Mouse (Mus musculus) forebrain, embryonic 15.5 days (tissue): Measurements from ENCODE around the gene A4gnt. TPM values are rescaled to one million over a fixed set of nuclear protein-coding genes. Genes with fewer than 3 reads are reported as not detected.
A peak's percentile ranks its signal among the peaks of the same experiment; 100 is the strongest.

ENCODE experiments used
- ATAC-seq: fragments of 200-750 bp; cut with Nextera tagmentation; replicated peaks from 2 replicates; pipeline ENCODE4 v1.8.0; 2017; ENCODE audit warnings: mild to moderate bottlenecking, moderate TSS enrichment, moderate library complexity
- H3K27ac ChIP-seq: fragments of 300-500 bp; sonication (generic); replicated peaks from 2 replicates; pipeline ENCODE4 v1.5.1; 2015; ENCODE audit warnings: mild to moderate bottlenecking, inconsistent platforms
- H3K27me3 ChIP-seq: fragments of 300-500 bp; sonication (generic); 2 replicates; pipeline ENCODE4 v1.6.1; 2015; ENCODE audit warnings: inconsistent platforms
- H3K36me3 ChIP-seq: fragments of 300-500 bp; sonication (generic); 2 replicates; pipeline ENCODE4 v1.6.1; 2015; ENCODE audit warnings: mild to moderate bottlenecking, inconsistent platforms
- H3K4me1 ChIP-seq: fragments of 300-500 bp; sonication (generic); 2 replicates; pipeline ENCODE4 v1.6.1; 2015; ENCODE audit warnings: inconsistent platforms
- H3K4me2 ChIP-seq: fragments of 300-500 bp; sonication (generic); replicated peaks from 2 replicates; pipeline ENCODE4 v1.6.1; 2015; ENCODE audit warnings: mild to moderate bottlenecking, inconsistent platforms
- H3K4me3 ChIP-seq: fragments of 300-500 bp; sonication (generic); 2 replicates; pipeline ENCODE4 v1.5.1; 2015; ENCODE audit warnings: mild to moderate bottlenecking, inconsistent platforms
- H3K9ac ChIP-seq: fragments of 300-500 bp; sonication (generic); replicated peaks from 2 replicates; pipeline ENCODE4 v1.6.1; 2015; ENCODE audit warnings: mild to moderate bottlenecking, inconsistent platforms
- H3K9me3 ChIP-seq: fragments of 300-500 bp; sonication (generic); 2 replicates; pipeline ENCODE4 v1.6.1; 2016; ENCODE audit warnings: inconsistent platforms
- WGBS: fragments of 180-500 bp; shearing (Covaris S2); methylation state at CpG from one replicate; pipeline ENCODE4 v1.1.7; 2015; ENCODE audit warnings: mixed read lengths; 5-methylcytosine and 5-hydroxymethylcytosine counted together
- polyA plus RNA-seq: library from polyadenylated mRNA; unstranded; fragments of >200 nt; fragmentation: Nextera tagmentation; extraction: Ambion mirVana; gene quantifications from 2 replicates; pipeline ENCODE4 v1.2.1, GENCODE M21; 2015

A4gnt gene
- polyA plus RNA-seq, 1 experiment from 2014 or later, result not detected

GRCm38 (mm10) chr9:99620196-99620595 lies 7.9 kb downstream of the A4gnt start:
- no peaks in the 10 kb centered on the region for H3K36me3 ChIP-seq
- no peaks in the 10 kb centered on the region for H3K9me3 ChIP-seq
- no peak overlapping the region for H3K4me3 ChIP-seq
- H3K4me1 ChIP-seq, result no peaks in the 10 kb centered on the region
- no peak overlapping the region for H3K27ac ChIP-seq
- H3K27me3 ChIP-seq, result no peaks in the 10 kb centered on the region
- no peak overlapping the region for H3K9ac ChIP-seq
- no peak for ATAC-seq
- WGBS, result 94% methylated on average over 11 of the region's 11 CpGs
- H3K4me2 ChIP-seq, result no peak overlapping the region

GRCm38 (mm10) chr9:99622034-99622433 lies 9.7 kb downstream of the A4gnt start:
- H3K4me3 ChIP-seq, result no peak overlapping the region
- H3K4me2 ChIP-seq, result no peak overlapping the region
- no peaks in the 10 kb centered on the region for H3K36me3 ChIP-seq
- H3K27me3 ChIP-seq, result no peaks in the 10 kb centered on the region
- ATAC-seq, result no peak
- no peak overlapping the region for H3K9ac ChIP-seq
- no peaks in the 10 kb centered on the region for H3K4me1 ChIP-seq
- H3K27ac ChIP-seq, result no peak overlapping the region
- no peaks in the 10 kb centered on the region for H3K9me3 ChIP-seq
- WGBS, result 92% methylated on average over 1 of the region's 1 CpGs

GRCm38 (mm10) chr9:99622966-99623365 lies 10.7 kb downstream of the A4gnt start:
- no peak for ATAC-seq
- 39% methylated on average over 2 of the region's 2 CpGs for WGBS
- Histone ChIP-seq H3K27ac (no peak overlapping the region), H3K9me3 (no peaks in the 10 kb centered on the region), H3K27me3 (no peaks in the 10 kb centered on the region), H3K4me2 (no peak overlapping the region), H3K36me3 (no peaks in the 10 kb centered on the region), H3K4me3 (no peak overlapping the region), H3K9ac (no peak overlapping the region), H3K4me1 (no peaks in the 10 kb centered on the region)

GRCm38 (mm10) chr9:99624117-99624516 lies 11.8 kb downstream of the A4gnt start:
- Histone ChIP-seq H3K4me2 (no peak overlapping the region), H3K4me3 (no peak overlapping the region), H3K9ac (no peak overlapping the region), H3K36me3 (no peaks in the 10 kb centered on the region), H3K27me3 (no peaks in the 10 kb centered on the region), H3K27ac (no peak overlapping the region), H3K4me1 (peaks cover 6% of the 10 kb centered on the region; the same call in 1 of the 2 replicates), H3K9me3 (no peaks in the 10 kb centered on the region)
- ATAC-seq, result no peak
- WGBS, result 82% methylated on average over 6 of the region's 6 CpGs

- no peaks in the 10 kb centered on the region for H3K9me3 ChIP-seq
- H3K27ac ChIP-seq, result peak overlapping the region; percentile 88
- peak overlapping the region; percentile 81 for H3K4me3 ChIP-seq
- WGBS, result 56% methylated on average over 4 of the region's 4 CpGs
- H3K9ac ChIP-seq, result 0 out of 2 replicates have a peak overlapping the region, but pooled peaks have one; percentile 75
- no peaks in the 10 kb centered on the region for H3K36me3 ChIP-seq
- ATAC-seq, result no peak
- peak overlapping the region; percentile 82 for H3K4me2 ChIP-seq
- peaks cover 37% of the 10 kb centered on the region for H3K4me1 ChIP-seq
- no peaks in the 10 kb centered on the region for H3K27me3 ChIP-seq
Measured at GRCm38 (mm10) chr9:99628581-99628980, 16.3 kb downstream of the A4gnt start.

- peak within 1 kb of the TSS; percentile 88 for H3K27ac ChIP-seq
- H3K9me3 ChIP-seq, result no peaks in the 10 kb centered on the region
- ATAC-seq, result peak; percentile 94
- peak within 1 kb of the TSS; percentile 75 for H3K9ac ChIP-seq
- H3K36me3 ChIP-seq, result no peaks in the 10 kb centered on the region
- WGBS, result under 1% methylated on average over 38 of the region's 44 CpGs
- peaks cover 37% of the 10 kb centered on the region for H3K4me1 ChIP-seq
- peak within 1 kb of the TSS; percentile 82 for H3K4me2 ChIP-seq
- peak within 1 kb of the TSS; percentile 81 for H3K4me3 ChIP-seq
- H3K27me3 ChIP-seq, result no peaks in the 10 kb centered on the region
Measured at GRCm38 (mm10) chr9:99629281-99630011, 17.1 kb downstream of the A4gnt start, which contains the start of gene Dzip1l. Dzip1l (plus strand) TSS chr9:99629496.

GRCm38 (mm10) chr9:99630071-99630470 lies 17.8 kb downstream of the A4gnt start:
- WGBS, result under 1% methylated on average over 11 of the region's 11 CpGs
- Histone ChIP-seq H3K27me3 (no peaks in the 10 kb centered on the region), H3K36me3 (no peaks in the 10 kb centered on the region), H3K9me3 (no peaks in the 10 kb centered on the region), H3K4me1 (peaks cover 37% of the 10 kb centered on the region), H3K4me3 (peak overlapping the region; percentile 81), H3K4me2 (peak overlapping the region; percentile 82), H3K9ac (peak overlapping the region; percentile 75), H3K27ac (peak overlapping the region; percentile 88)
- ATAC-seq, result peak; percentile 49; the same call in 1 of the 2 replicates

- Histone ChIP-seq H3K9me3 (no peaks in the 10 kb centered on the region), H3K4me2 (peak overlapping the region; percentile 82), H3K4me3 (peak overlapping the region; percentile 81), H3K27me3 (no peaks in the 10 kb centered on the region), H3K9ac (peak overlapping the region; percentile 75), H3K27ac (no peak overlapping the region), H3K4me1 (peaks cover 37% of the 10 kb centered on the region), H3K36me3 (no peaks in the 10 kb centered on the region)
- no peak for ATAC-seq
- 47% methylated on average over 9 of the region's 9 CpGs for WGBS
Measured at GRCm38 (mm10) chr9:99630528-99631125, 18.3 kb downstream of the A4gnt start.

GRCm38 (mm10) chr9:99631781-99632180 lies 19.5 kb downstream of the A4gnt start:
- ATAC-seq, result no peak
- Histone ChIP-seq H3K4me2 (peak overlapping the region; percentile 16; the same call in 1 of the 2 replicates), H3K4me1 (peaks cover 37% of the 10 kb centered on the region), H3K27me3 (no peaks in the 10 kb centered on the region), H3K9ac (no peak overlapping the region), H3K4me3 (no peak overlapping the region), H3K36me3 (peaks cover 3% of the 10 kb centered on the region; the same call in 1 of the 2 replicates), H3K9me3 (no peaks in the 10 kb centered on the region), H3K27ac (no peak overlapping the region)
- 10% methylated on average over 2 of the region's 2 CpGs for WGBS

GRCm38 (mm10) chr9:99632264-99632663 lies 20.0 kb downstream of the A4gnt start:
- Histone ChIP-seq H3K27ac (no peak overlapping the region), H3K27me3 (no peaks in the 10 kb centered on the region)
- no peak for ATAC-seq

GRCm38 (mm10) chr9:99636776-99637175 lies 24.5 kb downstream of the A4gnt start:
- Histone ChIP-seq H3K4me1 (peaks cover 8% of the 10 kb centered on the region), H3K9ac (no peak overlapping the region), H3K9me3 (no peaks in the 10 kb centered on the region), H3K36me3 (peaks cover 25% of the 10 kb centered on the region), H3K4me3 (no peak overlapping the region), H3K27ac (no peak overlapping the region), H3K4me2 (no peak overlapping the region), H3K27me3 (no peaks in the 10 kb centered on the region)
- ATAC-seq, result peak; percentile 74
- 65% methylated on average over 1 of the region's 1 CpGs for WGBS

More at GRCm38 (mm10) chr9:99632264-99632663, 20.0 kb downstream of the A4gnt start:
- Histone ChIP-seq H3K9ac (no peak overlapping the region), H3K4me3 (no peak overlapping the region), H3K4me1 (peaks cover 37% of the 10 kb centered on the region), H3K9me3 (no peaks in the 10 kb centered on the region), H3K4me2 (peak overlapping the region; percentile 16; the same call in 1 of the 2 replicates), H3K36me3 (peaks cover 5% of the 10 kb centered on the region; the same call in 1 of the 2 replicates)
- 59% methylated on average over 8 of the region's 8 CpGs for WGBS

GRCm38 (mm10) chr9:99637227-99637626 lies 24.9 kb downstream of the A4gnt start:
- Histone ChIP-seq H3K4me1 (peaks cover 3% of the 10 kb centered on the region), H3K36me3 (peaks cover 26% of the 10 kb centered on the region), H3K27ac (no peak overlapping the region), H3K9me3 (no peaks in the 10 kb centered on the region), H3K4me3 (no peak overlapping the region), H3K9ac (no peak overlapping the region), H3K4me2 (no peak overlapping the region), H3K27me3 (no peaks in the 10 kb centered on the region)
- peak; percentile 53; the same call in 1 of the 2 replicates for ATAC-seq
- 97% methylated on average over 17 of the region's 17 CpGs for WGBS
